Mouse (Mus musculus) kidney, embryonic 14.5 days (tissue): ENCODE measurements at regions not wholly inside any gene's neighbourhood (a gene's known extent, or its start where the extent isn't known, plus 50 kb on each side); places are given as distances from the start of the nearest gene placed in this dataset.

Experiments
- ATAC-seq: fragments of 200-750 bp; cut with Nextera tagmentation; 2 replicates; pipeline ENCODE4 v1.8.0; 2017; ENCODE audit warnings: moderate number of reproducible peaks, mild to moderate bottlenecking, moderate TSS enrichment, moderate library complexity; ENCODE audit not compliant: low FRiP score, low TSS enrichment
- H3K27ac ChIP-seq: fragments of 300-500 bp; sonication (generic); 2 replicates; pipeline ENCODE4 v1.5.1; 2014; ENCODE audit warnings: low read depth, mild to moderate bottlenecking, low read length, moderate library complexity, mixed read lengths
- H3K27me3 ChIP-seq: fragments of 300-500 bp; sonication (generic); 2 replicates; pipeline ENCODE4 v1.6.1; 2014; ENCODE audit warnings: mild to moderate bottlenecking, low read length; ENCODE audit not compliant: control insufficient read depth, insufficient read depth
- H3K36me3 ChIP-seq: fragments of 300-500 bp; sonication (generic); 2 replicates; pipeline ENCODE4 v1.6.1; 2014; ENCODE audit warnings: low read length, mixed read lengths; ENCODE audit not compliant: control insufficient read depth, insufficient read depth
- H3K4me1 ChIP-seq: fragments of 300-500 bp; sonication (generic); 2 replicates; pipeline ENCODE4 v1.6.1; 2014; ENCODE audit warnings: low read length, mixed read lengths; ENCODE audit not compliant: control insufficient read depth, insufficient read depth
- H3K4me2 ChIP-seq: fragments of 300-500 bp; sonication (generic); replicated peaks from 2 replicates; pipeline ENCODE4 v1.6.1; 2014; ENCODE audit warnings: low read depth, mild to moderate bottlenecking, low read length
- H3K4me3 ChIP-seq: fragments of 300-500 bp; sonication (generic); 2 replicates; pipeline ENCODE4 v1.5.1; 2014; ENCODE audit warnings: mild to moderate bottlenecking, low read length
- H3K9ac ChIP-seq: fragments of 300-500 bp; sonication (generic); 2 replicates; pipeline ENCODE4 v1.6.1; 2014; ENCODE audit warnings: low read depth, mild to moderate bottlenecking, low read length, moderate library complexity
- H3K9me3 ChIP-seq: fragments of 300-500 bp; sonication (generic); 2 replicates; pipeline ENCODE4 v1.6.1; 2016; ENCODE audit warnings: low read length; ENCODE audit not compliant: control insufficient read depth
- WGBS: fragments of 180-500 bp; shearing (Covaris S2); extraction: QIAGEN DNeasy Blood & Tissue Kit; methylation state at CpG from one replicate; pipeline ENCODE4 v1.1.7; 2014; 5-methylcytosine and 5-hydroxymethylcytosine counted together

GRCm38 (mm10) chr5:27906550-27906949 lies 64.6 kb downstream of the Htr5a start:
- Histone ChIP-seq H3K27ac (no peak overlapping the region), H3K36me3 (no peaks in the 10 kb centered on the region), H3K9ac (no peak overlapping the region), H3K4me2 (no peak overlapping the region), H3K27me3 (no peaks in the 10 kb centered on the region), H3K9me3 (no peaks in the 10 kb centered on the region; the same call in 1 of the 2 replicates), H3K4me1 (no peaks in the 10 kb centered on the region), H3K4me3 (no peak overlapping the region)
- no peak for ATAC-seq
- 84% methylated on average over 1 of the region's 1 CpGs for WGBS

- Histone ChIP-seq H3K4me2 (no peak overlapping the region), H3K36me3 (no peaks in the 10 kb centered on the region), H3K27me3 (no peaks in the 10 kb centered on the region), H3K4me1 (no peaks in the 10 kb centered on the region), H3K27ac (no peak overlapping the region), H3K4me3 (no peak overlapping the region), H3K9me3 (no peaks in the 10 kb centered on the region), H3K9ac (no peak overlapping the region)
- peak; percentile 81; the same call in 1 of the 2 replicates for ATAC-seq
- WGBS = 27% methylated on average over 5 of the region's 5 CpGs
Measured at GRCm38 (mm10) chr5:27908329-27908960, 66.5 kb downstream of the Htr5a start.
